8 mouse cellular contexts compared by ENCODE assay signal in genomic region chr3:101836045-101836444, GRCm38 (mm10). TPM values are rescaled to one million over a fixed set of nuclear protein-coding genes. Genes with fewer than 3 reads are reported as not detected.
DNase-seq lines count a peak whose midpoint lies in the region; ATAC-seq and TF ChIP-seq lines count a peak whose summit lies in the region.

No protein-coding gene starts in this region.

- POLR2A ChIA-PET in Patski (lab: Charles Lee): interaction anchor here (0.7 to 0.8 kb wide), 2 partner anchors 24 to 373 kb away, joined by 3 read pairs; no protein-coding TSS in a partner anchor

- 0% methylated on average over 8 of the region's 8 CpGs for WGBS in embryonic facial prominence, embryonic 11.5 days
- 0% methylated on average over 8 of the region's 8 CpGs for WGBS in intestine, embryonic 14.5 days

- H3K36me3 ChIP-seq in embryonic facial prominence, embryonic 11.5 days (replicated peaks; ENCODE audit: control insufficient read depth, insufficient read depth, low read depth, low read length): no peaks in the 10 kb centered on the region
- H3K36me3 ChIP-seq in intestine, embryonic 14.5 days (ENCODE audit: control insufficient read depth, insufficient read depth, low read length): no peaks in the 10 kb centered on the region

- no peak overlapping the region for H3K27ac ChIP-seq in embryonic facial prominence, embryonic 11.5 days (replicated peaks; ENCODE audit: low read depth, low read length)
- H3K27ac ChIP-seq in intestine, embryonic 14.5 days (ENCODE audit: low read depth): no peak overlapping the region; the same call in 1 of the 2 replicates

- ATAC-seq in Patski: peak; percentile 31
- ATAC-seq in embryonic facial prominence, embryonic 11.5 days (replicated peaks; ENCODE audit: insufficient number of reproducible peaks, low FRiP score, low TSS enrichment, low read depth): peak; percentile 91
- peak; percentile 87 for ATAC-seq in intestine, embryonic 14.5 days (replicated peaks; ENCODE audit: low FRiP score, low TSS enrichment, low read depth)
- peak; percentile 69 for ATAC-seq in megakaryocyte progenitor cell, adult 5-6 weeks (replicated peaks; ENCODE audit: poor library complexity)

- peak overlapping the region; percentile 21 for H3K4me2 ChIP-seq in embryonic facial prominence, embryonic 11.5 days (ENCODE audit: low read depth, low read length)
- H3K4me2 ChIP-seq in intestine, embryonic 14.5 days (ENCODE audit: low read length): peak overlapping the region; percentile 53

- H3K4me1 ChIP-seq in embryonic facial prominence, embryonic 11.5 days (ENCODE audit: control insufficient read depth, insufficient read depth, low read length): no peaks in the 10 kb centered on the region; the same call in 1 of the 2 replicates
- peaks cover 19% of the 10 kb centered on the region for H3K4me1 ChIP-seq in intestine, embryonic 14.5 days (replicated peaks; ENCODE audit: control insufficient read depth, insufficient read depth, low read length)

- CTCF ChIA-PET in Patski (lab: Charles Lee): interaction anchor here (1.0 to 1.8 kb wide), 2 partner anchors 40 to 76 kb away, joined by 3 to 5 read pairs; no protein-coding TSS in a partner anchor

- H3K9ac ChIP-seq in embryonic facial prominence, embryonic 11.5 days (replicated peaks; ENCODE audit: low read length): 0 out of 2 replicates have a peak overlapping the region, but pooled peaks have one; percentile 7
- no peak overlapping the region for H3K9ac ChIP-seq in intestine, embryonic 14.5 days (ENCODE audit: low read length)

- H3K4me3 ChIP-seq in embryonic facial prominence, embryonic 11.5 days (ENCODE audit: low read depth, low read length): no peak overlapping the region
- peak overlapping the region; percentile 29 for H3K4me3 ChIP-seq in intestine, embryonic 14.5 days (ENCODE audit: low read depth, low read length)

- no peaks in the 10 kb centered on the region for H3K9me3 ChIP-seq in embryonic facial prominence, embryonic 11.5 days (replicated peaks; ENCODE audit: control insufficient read depth, low read length)
- H3K9me3 ChIP-seq in intestine, embryonic 14.5 days (ENCODE audit: control insufficient read depth, low read length): no peaks in the 10 kb centered on the region

- no peak for DNase-seq in Patski (ENCODE audit: low read depth, low spot score)
- peak; percentile 90 for DNase-seq in embryonic facial prominence, embryonic 11.5 days (ENCODE audit: low spot score)
- DNase-seq in gastrocnemius, postnatal 4 days (ENCODE audit: low spot score in 2 of 2): peak; percentile 57 to 78
- DNase-seq in intestine, embryonic 14.5 days (ENCODE audit: low spot score): peak; percentile 86
- DNase-seq in left cerebral cortex, postnatal 25 days (ENCODE audit: low spot score in 2 of 2): peak; percentile 57 to 93
- DNase-seq in right cerebral cortex, postnatal 4 days: peak; percentile 37
- DNase-seq in B cell, adult 2 months: no peak

- intact Hi-C loops in left cerebral cortex, postnatal 25 days (cut with DNase I): loop anchor here (5.0 kb wide), 1 partner anchor 406 kb away; no protein-coding TSS in a partner anchor

- H3K27me3 ChIP-seq in Patski: no peaks in the 10 kb centered on the region
- H3K27me3 ChIP-seq in embryonic facial prominence, embryonic 11.5 days (ENCODE audit: control insufficient read depth, insufficient read depth, low read length): no peaks in the 10 kb centered on the region
- no peaks in the 10 kb centered on the region for H3K27me3 ChIP-seq in intestine, embryonic 14.5 days (replicated peaks; ENCODE audit: control insufficient read depth, insufficient read depth, low read length)

- no peak for TF ChIP-seq CTCF in Patski (IDR thresholded peaks at IDR 0.05)

- in situ Hi-C loops in Patski (cut with MboI; ENCODE audit: low pct_unique_long_range_greater_than_20kb): no loop called here

RNA-seq across cellular contexts. Expression of gene Mab21l3, which starts 12.7 kb away (rescaled TPM):
- polyA plus RNA-seq in Patski (2021): 1.1 TPM
- polyA plus RNA-seq in embryonic facial prominence, embryonic 11.5 days (2014; fragmentation: Nextera tagmentation; extraction: Ambion mirVana): 0.40 and 1.00 TPM in 2 replicates
- total RNA-seq in gastrocnemius, postnatal 4 days (2021): under 1 TPM; 0.12 to 0.16 TPM
- 3.2 TPM in 2 replicates for polyA plus RNA-seq in intestine, embryonic 14.5 days (2014; fragmentation: Nextera tagmentation; extraction: Ambion mirVana)
- under 1 TPM; 0.44 to 0.50 TPM for total RNA-seq in left cerebral cortex, postnatal 25 days (2021)
- not detected in 2 replicates for total RNA-seq in megakaryocyte progenitor cell, adult 5-6 weeks (2015)
- total RNA-seq in megakaryocyte progenitor cell, adult 5-6 weeks (2017): not detected in 2 replicates

Comparison
In these comparisons a context has a peak if more than half of its experiments do, and no peak if none do; other contexts are left out.
1. ATAC-seq: peak in every context shown above with its lines; median percentile 91 in embryonic facial prominence, embryonic 11.5 days; 87 in intestine, embryonic 14.5 days; 69 in megakaryocyte progenitor cell, adult 5-6 weeks; 31 in Patski.
2. DNase-seq: peak in embryonic facial prominence, embryonic 11.5 days (single experiment), gastrocnemius, postnatal 4 days (2 of 2), intestine, embryonic 14.5 days (single experiment), left cerebral cortex, postnatal 25 days (2 of 2) and right cerebral cortex, postnatal 4 days (single experiment); none in Patski (single experiment) and B cell, adult 2 months (0 of 2).